Mouse (Mus musculus): ENCODE measurements at regions not wholly inside any gene's neighbourhood (a gene's known extent, or its start where the extent isn't known, plus 50 kb on each side); places are given as distances from the start of the nearest gene placed in this dataset.

- no peak for DNase-seq
Measured at GRCm38 (mm10) chr8:97477098-97477457, 1588.7 kb upstream of the Got2 start.

- DNase-seq = no peak
Measured at GRCm38 (mm10) chr8:97476430-97477097, 1588.2 kb upstream of the Got2 start.

GRCm38 (mm10) chr8:97473326-97473725 lies 1585.0 kb upstream of the Got2 start:
- DNase-seq = no peak

- DNase-seq = no peak
Measured at GRCm38 (mm10) chr8:97461478-97461877, 1573.1 kb upstream of the Got2 start.

- peak; percentile 60 to 72 for DNase-seq
Measured at GRCm38 (mm10) chr8:97447696-97448095, 1559.3 kb upstream of the Got2 start.

GRCm38 (mm10) chr8:97441483-97441882 lies 1553.1 kb upstream of the Got2 start:
- DNase-seq = no peak

GRCm38 (mm10) chr8:97433584-97433983 lies 1545.2 kb upstream of the Got2 start:
- no peak for DNase-seq

GRCm38 (mm10) chr8:97431467-97431866 lies 1543.1 kb upstream of the Got2 start:
- no peak for DNase-seq

- peak; percentile 35 to 71 for DNase-seq
Measured at GRCm38 (mm10) chr8:97422331-97422730, 1534.0 kb upstream of the Got2 start.

- no peak for DNase-seq
Measured at GRCm38 (mm10) chr8:97414742-97415141, 1526.4 kb upstream of the Got2 start.

GRCm38 (mm10) chr8:97403308-97403707 lies 1515.0 kb upstream of the Got2 start:
- DNase-seq = no peak

- no peak for DNase-seq
Measured at GRCm38 (mm10) chr8:97397327-97397719, 1509.0 kb upstream of the Got2 start.

- no peak for DNase-seq
Measured at GRCm38 (mm10) chr8:97396634-97397326, 1508.4 kb upstream of the Got2 start.

- peak; percentile 2 to 15 for DNase-seq
Measured at GRCm38 (mm10) chr8:97389651-97390050, 1501.3 kb upstream of the Got2 start.

GRCm38 (mm10) chr8:97389149-97389548 lies 1500.8 kb upstream of the Got2 start:
- no peak for DNase-seq

- DNase-seq = peak; percentile 78 to 80
Measured at GRCm38 (mm10) chr8:97374911-97375771, 1486.8 kb upstream of the Got2 start.

GRCm38 (mm10) chr8:97346630-97347029 lies 1458.3 kb upstream of the Got2 start:
- no peak for DNase-seq

- DNase-seq = no peak
Measured at GRCm38 (mm10) chr8:97315497-97315896, 1427.2 kb upstream of the Got2 start.

- no peak for DNase-seq
Measured at GRCm38 (mm10) chr8:97308304-97308703, 1420.0 kb upstream of the Got2 start.

GRCm38 (mm10) chr8:97270582-97270981 lies 1382.2 kb upstream of the Got2 start:
- DNase-seq = no peak

GRCm38 (mm10) chr8:97260964-97261363 lies 1372.6 kb upstream of the Got2 start:
- DNase-seq = peak; percentile 25 to 80

- DNase-seq = no peak
Measured at GRCm38 (mm10) chr8:97254169-97254568, 1365.8 kb upstream of the Got2 start.

- no peak for DNase-seq
Measured at GRCm38 (mm10) chr8:97252232-97252631, 1363.9 kb upstream of the Got2 start.

GRCm38 (mm10) chr8:97251458-97251865 lies 1363.1 kb upstream of the Got2 start:
- peak; percentile 69 to 71 for DNase-seq

Measured in cerebellum, postnatal 14 days (tissue).